Mouse (Mus musculus) adrenal gland, postnatal 14 days (tissue): Measurements from ENCODE around the gene Cpm. TPM values are rescaled to one million over a fixed set of nuclear protein-coding genes. Genes with fewer than 3 reads are reported as not detected.

Experiments
- DNase-seq: peaks from one replicate; pipeline ENCODE4 v3.0.0; 2021; ENCODE audit warnings: mixed read lengths
- total RNA-seq: library from RNA; stranded (reverse); gene quantifications from 2 replicates; pipeline ENCODE4 v1.2.3, GENCODE M21; 2021

Cpm gene
- total RNA-seq, 1 experiment from 2014 or later = 23.7 TPM

GRCm38 (mm10) chr10:117663056-117663864 lies 34.0 kb downstream of the Cpm start:
- DNase-seq = no peak

- DNase-seq = peak; percentile 50
Measured at GRCm38 (mm10) chr10:117663865-117664200, 34.5 kb downstream of the Cpm start.

GRCm38 (mm10) chr10:117664208-117664925 lies 35.1 kb downstream of the Cpm start:
- no peak for DNase-seq

GRCm38 (mm10) chr10:117664926-117665209 lies 35.6 kb downstream of the Cpm start:
- no peak for DNase-seq

- no peak for DNase-seq
Measured at GRCm38 (mm10) chr10:117665376-117666275, 36.3 kb downstream of the Cpm start.

GRCm38 (mm10) chr10:117666361-117666760 lies 37.1 kb downstream of the Cpm start:
- no peak for DNase-seq

- no peak for DNase-seq
Measured at GRCm38 (mm10) chr10:117666947-117667630, 37.8 kb downstream of the Cpm start.

- DNase-seq = no peak
Measured at GRCm38 (mm10) chr10:117667663-117668507, 38.6 kb downstream of the Cpm start.

- no peak for DNase-seq
Measured at GRCm38 (mm10) chr10:117668546-117669300, 39.4 kb downstream of the Cpm start.

GRCm38 (mm10) chr10:117669449-117670090 lies 40.3 kb downstream of the Cpm start:
- peak; percentile 57 for DNase-seq

GRCm38 (mm10) chr10:117670092-117670491 lies 40.8 kb downstream of the Cpm start:
- DNase-seq = no peak

GRCm38 (mm10) chr10:117670791-117671190 lies 41.5 kb downstream of the Cpm start:
- DNase-seq = no peak

- DNase-seq = no peak
Measured at GRCm38 (mm10) chr10:117671266-117671665, 42.0 kb downstream of the Cpm start.

- no peak for DNase-seq
Measured at GRCm38 (mm10) chr10:117671930-117672666, 42.8 kb downstream of the Cpm start.

GRCm38 (mm10) chr10:117672693-117673092 lies 43.4 kb downstream of the Cpm start:
- DNase-seq = no peak

GRCm38 (mm10) chr10:117673913-117674312 lies 44.6 kb downstream of the Cpm start:
- no peak for DNase-seq

- DNase-seq = no peak
Measured at GRCm38 (mm10) chr10:117674359-117675019, 45.2 kb downstream of the Cpm start.
